Mouse (Mus musculus): ENCODE data around the gene Plb1.

GRCm38 (mm10) chr5:32395101-32395892 lies 162.8 kb downstream of the Plb1 start:
- TF ChIP-seq CTCF (IDR thresholded peaks at IDR 0.05; ENCODE audit: low read depth), result no peak
- TF ChIP-seq EP300 (IDR thresholded peaks at IDR 0.05; ENCODE audit: low read depth), result no peak

All from liver, postnatal 0 days (tissue).